Mouse (Mus musculus) intestine, embryonic 16.5 days (tissue): ENCODE measurements around the gene Olfr394. TPM values are rescaled to one million over a fixed set of nuclear protein-coding genes. Genes with fewer than 3 reads are reported as not detected.
"Not testable (repeated sequence)": the region's sequence is repeated elsewhere in the genome, so short reads cannot be mapped to it uniquely, and the experiment has no call there.

Source experiments
- ATAC-seq: fragments of 200-750 bp; cut with Nextera tagmentation; 2 replicates; pipeline ENCODE4 v1.8.0; 2017; ENCODE audit warnings: moderate TSS enrichment, moderate library complexity
- H3K27ac ChIP-seq: fragments of 300-500 bp; sonication (generic); 2 replicates; pipeline ENCODE4 v1.5.1; 2014; ENCODE audit warnings: mild to moderate bottlenecking, low read length
- H3K27me3 ChIP-seq: fragments of 300-500 bp; sonication (generic); replicated peaks from 2 replicates; pipeline ENCODE4 v1.6.1; 2014; ENCODE audit warnings: low read length, control low read depth, mixed read lengths; ENCODE audit not compliant: control insufficient read depth, insufficient read depth
- H3K36me3 ChIP-seq: fragments of 300-500 bp; sonication (generic); 2 replicates; pipeline ENCODE4 v1.6.1; 2014; ENCODE audit warnings: low read length, control low read depth; ENCODE audit not compliant: control insufficient read depth, insufficient read depth
- H3K4me1 ChIP-seq: fragments of 300-500 bp; sonication (generic); 2 replicates; pipeline ENCODE4 v1.6.1; 2014; ENCODE audit warnings: low read length, control low read depth, mixed read lengths; ENCODE audit not compliant: control insufficient read depth, insufficient read depth
- H3K4me2 ChIP-seq: fragments of 300-500 bp; sonication (generic); 2 replicates; pipeline ENCODE4 v1.6.1; 2014; ENCODE audit warnings: low read depth, low read length, control low read depth
- H3K4me3 ChIP-seq: fragments of 300-500 bp; sonication (generic); 2 replicates; pipeline ENCODE4 v1.5.1; 2014; ENCODE audit warnings: mild to moderate bottlenecking, low read length
- H3K9ac ChIP-seq: fragments of 300-500 bp; sonication (generic); 2 replicates; pipeline ENCODE4 v1.6.1; 2014; ENCODE audit warnings: low read depth, low read length
- H3K9me3 ChIP-seq: fragments of 300-500 bp; sonication (generic); 2 replicates; pipeline ENCODE4 v1.6.1; 2016; ENCODE audit warnings: low read length, control low read depth; ENCODE audit not compliant: control insufficient read depth
- WGBS: fragments of 180-500 bp; shearing (Covaris S2); extraction: QIAGEN DNeasy Blood & Tissue Kit; methylation state at CpG from one replicate; pipeline ENCODE4 v1.1.7; 2014; 5-methylcytosine and 5-hydroxymethylcytosine counted together
- polyA plus RNA-seq: library from polyadenylated mRNA; unstranded; fragments of >200 nt; fragmentation: Nextera tagmentation; extraction: Ambion mirVana; gene quantifications from 2 replicates; pipeline ENCODE4 v1.2.1, GENCODE M21; 2015

Gene Olfr394
- polyA plus RNA-seq: not detected in 2 replicates

- H3K4me1 ChIP-seq: no peaks in the 10 kb centered on the region
- WGBS: 87% methylated on average over 1 of the region's 1 CpGs
Measured at GRCm38 (mm10) chr11:73890671-73891070, at the start of gene Olfr394. Olfr394 (minus strand) TSS chr11:73890771.

GRCm38 (mm10) chr11:73936377-73936776 lies 45.8 kb upstream of the Olfr394 start, which contains the start of gene Olfr23:
Olfr23 (plus strand) TSS chr11:73936677.
- Histone ChIP-seq H3K4me3 (no peak within 1 kb of the TSS), H3K27me3 (no peaks in the 10 kb centered on the region), H3K4me1 (no peaks in the 10 kb centered on the region), H3K27ac (no peak within 1 kb of the TSS), H3K36me3 (no peaks in the 10 kb centered on the region), H3K9me3 (no peaks in the 10 kb centered on the region), H3K9ac (no peak within 1 kb of the TSS), H3K4me2 (no peak within 1 kb of the TSS)
- ATAC-seq: no peak

More at GRCm38 (mm10) chr11:73890671-73891070, at the start of gene Olfr394:
- Histone ChIP-seq H3K4me3 (no peak within 1 kb of the TSS), H3K27me3 (no peaks in the 10 kb centered on the region), H3K9ac (no peak within 1 kb of the TSS), H3K9me3 (no peaks in the 10 kb centered on the region), H3K27ac (no peak within 1 kb of the TSS), H3K4me2 (no peak within 1 kb of the TSS), H3K36me3 (no peaks in the 10 kb centered on the region)
- no peak for ATAC-seq

GRCm38 (mm10) chr11:73909199-73909598 lies 18.6 kb upstream of the Olfr394 start, which contains the start of gene Olfr395:
Olfr395 (minus strand) TSS chr11:73909299.
- WGBS: 79% methylated on average over 4 of the region's 4 CpGs

GRCm38 (mm10) chr11:73851354-73851753 lies 39.2 kb downstream of the Olfr394 start, which contains the start of gene Olfr393:
Olfr393 (minus strand) TSS chr11:73851454.
- Histone ChIP-seq H3K4me3 (no peak within 1 kb of the TSS), H3K9me3 (no peaks in the 10 kb centered on the region), H3K27ac (no peak within 1 kb of the TSS), H3K9ac (no peak within 1 kb of the TSS), H3K4me1 (no peaks in the 10 kb centered on the region), H3K36me3 (no peaks in the 10 kb centered on the region), H3K4me2 (no peak within 1 kb of the TSS), H3K27me3 (no peaks in the 10 kb centered on the region)
- no peak for ATAC-seq

More at GRCm38 (mm10) chr11:73909199-73909598, 18.6 kb upstream of the Olfr394 start, which contains the start of gene Olfr395:
- not testable (repeated sequence) for H3K9ac ChIP-seq, H3K9me3 ChIP-seq, H3K4me2 ChIP-seq, H3K4me3 ChIP-seq, H3K27ac ChIP-seq, H3K27me3 ChIP-seq, H3K36me3 ChIP-seq, ATAC-seq, H3K4me1 ChIP-seq

Other genes starting within 250 kb of the Olfr394 start
- gene Zfp735, start 202.0 kb downstream of the Olfr394 start, polyA plus RNA-seq: not detected in 2 replicates
- gene Olfr389, start 110.1 kb downstream of the Olfr394 start, polyA plus RNA-seq: not detected in 2 replicates
- not detected in 2 replicates for gene Olfr390, start 107.8 kb downstream of the Olfr394 start, polyA plus RNA-seq
- not detected in 2 replicates for gene Olfr391-ps, start 87.7 kb downstream of the Olfr394 start, polyA plus RNA-seq
- not detected in 2 replicates for gene Olfr392, start 73.7 kb downstream of the Olfr394 start, polyA plus RNA-seq
- gene Olfr393, start 39.3 kb downstream of the Olfr394 start, polyA plus RNA-seq: not detected in 2 replicates
- not detected in 2 replicates for gene Olfr395, start 18.5 kb upstream of the Olfr394 start, polyA plus RNA-seq
- gene Olfr23, start 45.9 kb upstream of the Olfr394 start, polyA plus RNA-seq: not detected in 2 replicates
- gene Olfr397, start 70.0 kb upstream of the Olfr394 start, polyA plus RNA-seq: not detected in 2 replicates
- not detected in 2 replicates for gene Olfr398, start 99.6 kb upstream of the Olfr394 start, polyA plus RNA-seq
- not detected in 2 replicates for gene Olfr139, start 165.8 kb upstream of the Olfr394 start, polyA plus RNA-seq
- gene Olfr399, start 165.8 kb upstream of the Olfr394 start, polyA plus RNA-seq: not detected in 2 replicates
- 0.05 TPM in 1 of 2 replicates, not detected in the other for gene Zfp616, start 179.2 kb upstream of the Olfr394 start, polyA plus RNA-seq
- gene Olfr401, start 222.9 kb upstream of the Olfr394 start, polyA plus RNA-seq: not detected in 2 replicates